Mouse (Mus musculus) cerebellum, adult 9-10 months (tissue): ENCODE measurements at regions not wholly inside any gene's neighbourhood (a gene's known extent, or its start where the extent isn't known, plus 50 kb on each side); places are given as distances from the start of the nearest gene placed in this dataset.

Experiments used
- DNase-seq: peaks from one replicate; pipeline ENCODE4 v3.0.0; 2022

- DNase-seq: no peak
Observed at GRCm38 (mm10) chr10:42093176-42093759, 75.0 kb upstream of the Armc2 start.

GRCm38 (mm10) chr10:42092500-42092899 lies 74.3 kb upstream of the Armc2 start:
- peak; percentile 91 for DNase-seq

GRCm38 (mm10) chr10:42091546-42092168 lies 73.4 kb upstream of the Armc2 start:
- DNase-seq: no peak

GRCm38 (mm10) chr10:42090806-42091205 lies 72.6 kb upstream of the Armc2 start:
- no peak for DNase-seq

- DNase-seq: no peak
Observed at GRCm38 (mm10) chr10:42090147-42090546, 71.9 kb upstream of the Armc2 start.

GRCm38 (mm10) chr10:42089686-42090085 lies 71.4 kb upstream of the Armc2 start:
- DNase-seq: no peak

- no peak for DNase-seq
Observed at GRCm38 (mm10) chr10:42089235-42089625, 71.0 kb upstream of the Armc2 start.

- no peak for DNase-seq
Observed at GRCm38 (mm10) chr10:42088570-42089234, 70.5 kb upstream of the Armc2 start.

- DNase-seq: no peak
Observed at GRCm38 (mm10) chr10:42087906-42088305, 69.7 kb upstream of the Armc2 start.

- no peak for DNase-seq
Observed at GRCm38 (mm10) chr10:42086691-42087090, 68.4 kb upstream of the Armc2 start.

- DNase-seq: no peak
Observed at GRCm38 (mm10) chr10:42085295-42085694, 67.1 kb upstream of the Armc2 start.

- DNase-seq: no peak
Observed at GRCm38 (mm10) chr10:42082227-42082840, 64.1 kb upstream of the Armc2 start.

- no peak for DNase-seq
Observed at GRCm38 (mm10) chr10:42079775-42080174, 61.5 kb upstream of the Armc2 start.

- no peak for DNase-seq
Observed at GRCm38 (mm10) chr10:42076711-42077110, 58.5 kb upstream of the Armc2 start.

- DNase-seq: no peak
Observed at GRCm38 (mm10) chr10:42075545-42075944, 57.3 kb upstream of the Armc2 start.

- DNase-seq: no peak
Observed at GRCm38 (mm10) chr10:42072758-42073157, 54.5 kb upstream of the Armc2 start.

- DNase-seq: no peak
Observed at GRCm38 (mm10) chr10:42072131-42072530, 53.9 kb upstream of the Armc2 start.

- DNase-seq: no peak
Observed at GRCm38 (mm10) chr10:42071404-42072024, 53.3 kb upstream of the Armc2 start.

GRCm38 (mm10) chr10:42070611-42071403 lies 52.6 kb upstream of the Armc2 start:
- peak; percentile 90 for DNase-seq

GRCm38 (mm10) chr10:42069751-42070150 lies 51.5 kb upstream of the Armc2 start:
- DNase-seq: no peak

- no peak for DNase-seq
Observed at GRCm38 (mm10) chr10:42068497-42068896, 50.3 kb upstream of the Armc2 start.
